Mouse (Mus musculus): ENCODE data around the gene Slc39a1.
A peak's percentile ranks its signal among the peaks of the same experiment; 100 is the strongest.
"Not testable (repeated sequence)": the region's sequence is repeated elsewhere in the genome, so short reads cannot be mapped to it uniquely, and the experiment has no call there.

The Slc39a1 gene

GRCm38 (mm10) chr3:90241669-90242358 lies 6.2 kb upstream of the Slc39a1 start:
- DNase-seq (ENCODE audit: low read depth, low spot score) = no peak

GRCm38 (mm10) chr3:90242984-90243775 lies 4.8 kb upstream of the Slc39a1 start, which contains the start of gene Creb3l4:
Creb3l4 (minus strand) TSS chr3:90243512.
- peak; percentile 83 for DNase-seq (ENCODE audit: low read depth, low spot score)

GRCm38 (mm10) chr3:90245406-90245805 lies 2.6 kb upstream of the Slc39a1 start:
- DNase-seq (ENCODE audit: low read depth, low spot score) = no peak

- no peak for DNase-seq (ENCODE audit: low read depth, low spot score)
Measured at GRCm38 (mm10) chr3:90247630-90247959, 377 bp upstream of the Slc39a1 start.

- DNase-seq (ENCODE audit: low read depth, low spot score) = no peak
Measured at GRCm38 (mm10) chr3:90248746-90249100, 751 bp downstream of the Slc39a1 start.

- no peak for DNase-seq (ENCODE audit: low read depth, low spot score)
Measured at GRCm38 (mm10) chr3:90250791-90251190, 2.8 kb downstream of the Slc39a1 start.

GRCm38 (mm10) chr3:90251731-90252226 lies 3.8 kb downstream of the Slc39a1 start:
- not testable (repeated sequence) for DNase-seq (ENCODE audit: low read depth, low spot score)

- not testable (repeated sequence) for DNase-seq (ENCODE audit: low read depth, low spot score)
Measured at GRCm38 (mm10) chr3:90252659-90253058, 4.7 kb downstream of the Slc39a1 start.

- not testable (repeated sequence) for DNase-seq (ENCODE audit: low read depth, low spot score)
Measured at GRCm38 (mm10) chr3:90253174-90253573, 5.2 kb downstream of the Slc39a1 start.

- DNase-seq (ENCODE audit: low read depth, low spot score) = peak; percentile 99
Measured at GRCm38 (mm10) chr3:90253653-90254418, 5.9 kb downstream of the Slc39a1 start, which contains the start of gene Crtc2. Crtc2 (plus strand) TSS chr3:90254163.

GRCm38 (mm10) chr3:90254419-90255193 lies 6.6 kb downstream of the Slc39a1 start:
- DNase-seq (ENCODE audit: low read depth, low spot score) = peak; percentile 27

GRCm38 (mm10) chr3:90255194-90255565 lies 7.2 kb downstream of the Slc39a1 start:
- DNase-seq (ENCODE audit: low read depth, low spot score) = no peak

- DNase-seq (ENCODE audit: low read depth, low spot score) = no peak
Measured at GRCm38 (mm10) chr3:90255784-90256353, 7.9 kb downstream of the Slc39a1 start.

- no peak for DNase-seq (ENCODE audit: low read depth, low spot score)
Measured at GRCm38 (mm10) chr3:90256731-90257530, 9.0 kb downstream of the Slc39a1 start.

GRCm38 (mm10) chr3:90258521-90258920 lies 10.5 kb downstream of the Slc39a1 start:
- no peak for DNase-seq (ENCODE audit: low read depth, low spot score)

GRCm38 (mm10) chr3:90263121-90263771 lies 15.3 kb downstream of the Slc39a1 start:
- DNase-seq (ENCODE audit: low read depth, low spot score) = no peak

GRCm38 (mm10) chr3:90264687-90265033 lies 16.7 kb downstream of the Slc39a1 start:
- no peak for DNase-seq (ENCODE audit: low read depth, low spot score)

- peak; percentile 89 for DNase-seq (ENCODE audit: low read depth, low spot score)
Measured at GRCm38 (mm10) chr3:90265034-90265931, 17.3 kb downstream of the Slc39a1 start, which contains the start of gene Dennd4b. Dennd4b (plus strand) TSS chr3:90265185.
